Mouse (Mus musculus): ENCODE measurements around the gene Il1b. TPM values are rescaled to one million over a fixed set of nuclear protein-coding genes. Genes with fewer than 3 reads are reported as not detected.

The Il1b gene
- polyA plus RNA-seq (2015; fragmentation: Nextera tagmentation; extraction: Ambion mirVana) = not detected in 2 replicates

GRCm38 (mm10) chr2:129371039-129371438 lies at the start of gene Il1b:
Gene Il1b (minus strand): TSS chr2:129371139.
- H3K4me2 ChIP-seq (ENCODE audit: low read depth, low read length) = no peak within 1 kb of the TSS
- ATAC-seq (ENCODE audit: low read depth) = no peak
- no peaks in the 10 kb centered on the region for H3K36me3 ChIP-seq (ENCODE audit: control insufficient read depth, insufficient read depth, low read length)
- no peak within 1 kb of the TSS for H3K9ac ChIP-seq (ENCODE audit: low read length)
- no peaks in the 10 kb centered on the region for H3K4me1 ChIP-seq (replicated peaks; ENCODE audit: control insufficient read depth, insufficient read depth, low read length)
- H3K27ac ChIP-seq (ENCODE audit: low read length) = no peak within 1 kb of the TSS
- 76% methylated on average over 3 of the region's 3 CpGs for WGBS
- no peaks in the 10 kb centered on the region for H3K9me3 ChIP-seq (ENCODE audit: control insufficient read depth, low read length)
- no peaks in the 10 kb centered on the region for H3K27me3 ChIP-seq (ENCODE audit: control insufficient read depth, insufficient read depth, low read depth, low read length)
- no peak within 1 kb of the TSS for H3K4me3 ChIP-seq (ENCODE audit: low read length)

GRCm38 (mm10) chr2:129419361-129419880 lies 48.5 kb upstream of the Il1b start:
- H3K27ac ChIP-seq (ENCODE audit: low read length) = no peak overlapping the region
- H3K9me3 ChIP-seq (ENCODE audit: control insufficient read depth, low read length) = no peaks in the 10 kb centered on the region
- ATAC-seq (ENCODE audit: low read depth) = no peak
- H3K4me2 ChIP-seq (ENCODE audit: low read depth, low read length) = no peak overlapping the region
- H3K9ac ChIP-seq (ENCODE audit: low read length) = no peak overlapping the region
- H3K4me1 ChIP-seq (replicated peaks; ENCODE audit: control insufficient read depth, insufficient read depth, low read length) = no peaks in the 10 kb centered on the region
- H3K4me3 ChIP-seq (ENCODE audit: low read length) = no peak overlapping the region
- WGBS = 82% methylated on average over 3 of the region's 3 CpGs
- H3K36me3 ChIP-seq (ENCODE audit: control insufficient read depth, insufficient read depth, low read length) = no peaks in the 10 kb centered on the region
- H3K27me3 ChIP-seq (ENCODE audit: control insufficient read depth, insufficient read depth, low read depth, low read length) = no peaks in the 10 kb centered on the region

- no peak overlapping the region for H3K4me2 ChIP-seq (ENCODE audit: low read depth, low read length)
- no peaks in the 10 kb centered on the region for H3K36me3 ChIP-seq (ENCODE audit: control insufficient read depth, insufficient read depth, low read length)
- H3K27me3 ChIP-seq (ENCODE audit: control insufficient read depth, insufficient read depth, low read depth, low read length) = no peaks in the 10 kb centered on the region
- WGBS = 80% methylated on average over 3 of the region's 3 CpGs
- no peak overlapping the region for H3K4me3 ChIP-seq (ENCODE audit: low read length)
- no peaks in the 10 kb centered on the region for H3K4me1 ChIP-seq (replicated peaks; ENCODE audit: control insufficient read depth, insufficient read depth, low read length)
- H3K9ac ChIP-seq (ENCODE audit: low read length) = no peak overlapping the region
- H3K27ac ChIP-seq (ENCODE audit: low read length) = no peak overlapping the region
- no peaks in the 10 kb centered on the region for H3K9me3 ChIP-seq (ENCODE audit: control insufficient read depth, low read length)
- ATAC-seq (ENCODE audit: low read depth) = no peak
Observed at GRCm38 (mm10) chr2:129414593-129414992, 43.7 kb upstream of the Il1b start.

GRCm38 (mm10) chr2:129413488-129413887 lies 42.5 kb upstream of the Il1b start:
- Histone ChIP-seq H3K4me1 (replicated peaks; ENCODE audit: control insufficient read depth, insufficient read depth, low read length) (no peaks in the 10 kb centered on the region), H3K4me2 (ENCODE audit: low read depth, low read length) (no peak overlapping the region), H3K4me3 (ENCODE audit: low read length) (no peak overlapping the region), H3K27me3 (ENCODE audit: control insufficient read depth, insufficient read depth, low read depth, low read length) (no peaks in the 10 kb centered on the region), H3K9ac (ENCODE audit: low read length) (no peak overlapping the region), H3K36me3 (ENCODE audit: control insufficient read depth, insufficient read depth, low read length) (no peaks in the 10 kb centered on the region), H3K27ac (ENCODE audit: low read length) (no peak overlapping the region), H3K9me3 (ENCODE audit: control insufficient read depth, low read length) (no peaks in the 10 kb centered on the region)
- no peak for ATAC-seq (ENCODE audit: low read depth)
- WGBS = 44% methylated on average over 6 of the region's 6 CpGs

- 51% methylated on average over 3 of the region's 3 CpGs for WGBS
- Histone ChIP-seq H3K4me3 (ENCODE audit: low read length) (no peak overlapping the region), H3K36me3 (ENCODE audit: control insufficient read depth, insufficient read depth, low read length) (no peaks in the 10 kb centered on the region), H3K4me2 (ENCODE audit: low read depth, low read length) (no peak overlapping the region), H3K27ac (ENCODE audit: low read length) (no peak overlapping the region), H3K9ac (ENCODE audit: low read length) (no peak overlapping the region), H3K4me1 (replicated peaks; ENCODE audit: control insufficient read depth, insufficient read depth, low read length) (no peaks in the 10 kb centered on the region), H3K9me3 (ENCODE audit: control insufficient read depth, low read length) (no peaks in the 10 kb centered on the region), H3K27me3 (ENCODE audit: control insufficient read depth, insufficient read depth, low read depth, low read length) (no peaks in the 10 kb centered on the region)
- ATAC-seq (ENCODE audit: low read depth) = no peak
Observed at GRCm38 (mm10) chr2:129411651-129412050, 40.7 kb upstream of the Il1b start.

- no peaks in the 10 kb centered on the region for H3K4me1 ChIP-seq (replicated peaks; ENCODE audit: control insufficient read depth, insufficient read depth, low read length)
- 80% methylated on average over 7 of the region's 7 CpGs for WGBS
- no peak overlapping the region for H3K27ac ChIP-seq (ENCODE audit: low read length)
- no peak for ATAC-seq (ENCODE audit: low read depth)
- no peak overlapping the region for H3K9ac ChIP-seq (ENCODE audit: low read length)
- no peaks in the 10 kb centered on the region for H3K36me3 ChIP-seq (ENCODE audit: control insufficient read depth, insufficient read depth, low read length)
- H3K9me3 ChIP-seq (ENCODE audit: control insufficient read depth, low read length) = no peaks in the 10 kb centered on the region
- no peaks in the 10 kb centered on the region for H3K27me3 ChIP-seq (ENCODE audit: control insufficient read depth, insufficient read depth, low read depth, low read length)
- no peak overlapping the region for H3K4me2 ChIP-seq (ENCODE audit: low read depth, low read length)
- H3K4me3 ChIP-seq (ENCODE audit: low read length) = no peak overlapping the region
Observed at GRCm38 (mm10) chr2:129410344-129410743, 39.4 kb upstream of the Il1b start.

GRCm38 (mm10) chr2:129408476-129408875 lies 37.5 kb upstream of the Il1b start:
- Histone ChIP-seq H3K27me3 (ENCODE audit: control insufficient read depth, insufficient read depth, low read depth, low read length) (no peaks in the 10 kb centered on the region), H3K9ac (ENCODE audit: low read length) (no peak overlapping the region), H3K9me3 (ENCODE audit: control insufficient read depth, low read length) (no peaks in the 10 kb centered on the region), H3K4me3 (ENCODE audit: low read length) (no peak overlapping the region), H3K4me2 (ENCODE audit: low read depth, low read length) (0 out of 2 replicates have a peak overlapping the region, but pooled peaks have one; percentile 17), H3K36me3 (ENCODE audit: control insufficient read depth, insufficient read depth, low read length) (no peaks in the 10 kb centered on the region), H3K4me1 (replicated peaks; ENCODE audit: control insufficient read depth, insufficient read depth, low read length) (no peaks in the 10 kb centered on the region), H3K27ac (ENCODE audit: low read length) (no peak overlapping the region)
- 15% methylated on average over 18 of the region's 18 CpGs for WGBS
- ATAC-seq (ENCODE audit: low read depth) = 0 out of 2 replicates have a peak, but pooled peaks have one; percentile 71

GRCm38 (mm10) chr2:129407596-129407995 lies 36.7 kb upstream of the Il1b start:
- Histone ChIP-seq H3K36me3 (ENCODE audit: control insufficient read depth, insufficient read depth, low read length) (no peaks in the 10 kb centered on the region), H3K9ac (ENCODE audit: low read length) (no peak overlapping the region), H3K9me3 (ENCODE audit: control insufficient read depth, low read length) (no peaks in the 10 kb centered on the region), H3K4me2 (ENCODE audit: low read depth, low read length) (no peak overlapping the region), H3K4me3 (ENCODE audit: low read length) (no peak overlapping the region), H3K27ac (ENCODE audit: low read length) (no peak overlapping the region), H3K27me3 (ENCODE audit: control insufficient read depth, insufficient read depth, low read depth, low read length) (no peaks in the 10 kb centered on the region), H3K4me1 (replicated peaks; ENCODE audit: control insufficient read depth, insufficient read depth, low read length) (no peaks in the 10 kb centered on the region)
- no peak for ATAC-seq (ENCODE audit: low read depth)
- WGBS = 89% methylated on average over 13 of the region's 13 CpGs

- no peak for ATAC-seq (ENCODE audit: low read depth)
- no peak overlapping the region for H3K4me3 ChIP-seq (ENCODE audit: low read length)
- WGBS = 88% methylated on average over 8 of the region's 8 CpGs
- H3K36me3 ChIP-seq (ENCODE audit: control insufficient read depth, insufficient read depth, low read length) = no peaks in the 10 kb centered on the region
- no peaks in the 10 kb centered on the region for H3K4me1 ChIP-seq (replicated peaks; ENCODE audit: control insufficient read depth, insufficient read depth, low read length)
- no peaks in the 10 kb centered on the region for H3K27me3 ChIP-seq (ENCODE audit: control insufficient read depth, insufficient read depth, low read depth, low read length)
- H3K9ac ChIP-seq (ENCODE audit: low read length) = no peak overlapping the region
- no peak overlapping the region for H3K4me2 ChIP-seq (ENCODE audit: low read depth, low read length)
- no peak overlapping the region for H3K27ac ChIP-seq (ENCODE audit: low read length)
- H3K9me3 ChIP-seq (ENCODE audit: control insufficient read depth, low read length) = no peaks in the 10 kb centered on the region
Observed at GRCm38 (mm10) chr2:129406508-129406907, 35.6 kb upstream of the Il1b start.

- H3K9ac ChIP-seq (ENCODE audit: low read length) = no peak overlapping the region
- no peaks in the 10 kb centered on the region for H3K36me3 ChIP-seq (ENCODE audit: control insufficient read depth, insufficient read depth, low read length)
- no peak overlapping the region for H3K27ac ChIP-seq (ENCODE audit: low read length)
- H3K4me3 ChIP-seq (ENCODE audit: low read length) = no peak overlapping the region
- no peaks in the 10 kb centered on the region for H3K27me3 ChIP-seq (ENCODE audit: control insufficient read depth, insufficient read depth, low read depth, low read length)
- no peaks in the 10 kb centered on the region for H3K9me3 ChIP-seq (ENCODE audit: control insufficient read depth, low read length)
- 81% methylated on average over 2 of the region's 2 CpGs for WGBS
- no peak overlapping the region for H3K4me2 ChIP-seq (ENCODE audit: low read depth, low read length)
- H3K4me1 ChIP-seq (replicated peaks; ENCODE audit: control insufficient read depth, insufficient read depth, low read length) = no peaks in the 10 kb centered on the region
- no peak for ATAC-seq (ENCODE audit: low read depth)
Observed at GRCm38 (mm10) chr2:129403786-129404185, 32.8 kb upstream of the Il1b start.
